Mouse (Mus musculus): ENCODE data around the gene Kcnd3. TPM values are rescaled to one million over a fixed set of nuclear protein-coding genes. Genes with fewer than 3 reads are reported as not detected.
A peak's percentile ranks its signal among the peaks of the same experiment; 100 is the strongest.

The Kcnd3 gene
- polyA plus RNA-seq, 1 experiment from 2014 or later = 8.4 TPM

GRCm38 (mm10) chr3:105538819-105539607 is 86.9 kb downstream of the Kcnd3 start:
- 23% methylated on average over 13 of the region's 13 CpGs for WGBS
- peak overlapping the region; percentile 52 for H3K27ac ChIP-seq (replicated peaks)
- no peak overlapping the region for H3K9ac ChIP-seq (replicated peaks)

GRCm38 (mm10) chr3:105542741-105543140 is 90.6 kb downstream of the Kcnd3 start:
- 84% methylated on average over 4 of the region's 4 CpGs for WGBS
- no peaks in the 10 kb centered on the region for H3K36me3 ChIP-seq
- no peak for ATAC-seq (replicated peaks)
- no peak overlapping the region for H3K27ac ChIP-seq (replicated peaks)
- peaks cover 25% of the 10 kb centered on the region for H3K4me1 ChIP-seq
- no peak overlapping the region for H3K9ac ChIP-seq (replicated peaks)
- H3K27me3 ChIP-seq = no peaks in the 10 kb centered on the region
- no peak overlapping the region for H3K4me2 ChIP-seq (replicated peaks)
- no peaks in the 10 kb centered on the region for H3K9me3 ChIP-seq
- no peak overlapping the region for H3K4me3 ChIP-seq

More at GRCm38 (mm10) chr3:105538819-105539607, 86.9 kb downstream of the Kcnd3 start:
- Histone ChIP-seq H3K4me3 (no peak overlapping the region), H3K9me3 (no peaks in the 10 kb centered on the region), H3K36me3 (no peaks in the 10 kb centered on the region), H3K4me2 (replicated peaks) (no peak overlapping the region), H3K27me3 (no peaks in the 10 kb centered on the region), H3K4me1 (peaks cover 23% of the 10 kb centered on the region)
- peak; percentile 78 for ATAC-seq (replicated peaks)

GRCm38 (mm10) chr3:105544106-105544505 is 92.0 kb downstream of the Kcnd3 start:
- Histone ChIP-seq H3K4me3 (no peak overlapping the region), H3K4me1 (peaks cover 15% of the 10 kb centered on the region), H3K9ac (replicated peaks) (no peak overlapping the region), H3K9me3 (no peaks in the 10 kb centered on the region), H3K27ac (replicated peaks) (no peak overlapping the region), H3K27me3 (no peaks in the 10 kb centered on the region), H3K4me2 (replicated peaks) (no peak overlapping the region), H3K36me3 (no peaks in the 10 kb centered on the region)
- ATAC-seq (replicated peaks) = no peak
- 97% methylated on average over 1 of the region's 1 CpGs for WGBS

- Histone ChIP-seq H3K27ac (replicated peaks) (no peak overlapping the region), H3K4me2 (replicated peaks) (no peak overlapping the region), H3K36me3 (no peaks in the 10 kb centered on the region), H3K27me3 (no peaks in the 10 kb centered on the region), H3K9ac (replicated peaks) (no peak overlapping the region), H3K9me3 (no peaks in the 10 kb centered on the region), H3K4me3 (no peak overlapping the region), H3K4me1 (peaks cover 8% of the 10 kb centered on the region)
- ATAC-seq (replicated peaks) = no peak
- WGBS = 44% methylated on average over 13 of the region's 13 CpGs
Measured at GRCm38 (mm10) chr3:105546611-105547071, 94.5 kb downstream of the Kcnd3 start.

- Histone ChIP-seq H3K9ac (replicated peaks) (no peak overlapping the region), H3K27ac (replicated peaks) (no peak overlapping the region), H3K27me3 (no peaks in the 10 kb centered on the region), H3K4me1 (peaks cover 8% of the 10 kb centered on the region), H3K4me3 (no peak overlapping the region), H3K36me3 (no peaks in the 10 kb centered on the region), H3K9me3 (no peaks in the 10 kb centered on the region), H3K4me2 (replicated peaks) (no peak overlapping the region)
- 0 out of 2 replicates have a peak, but pooled peaks have one; percentile 11 for ATAC-seq (replicated peaks)
- WGBS = 80% methylated on average over 11 of the region's 11 CpGs
Measured at GRCm38 (mm10) chr3:105548074-105548771, 96.1 kb downstream of the Kcnd3 start.

GRCm38 (mm10) chr3:105559456-105559855 is 107.3 kb downstream of the Kcnd3 start:
- Histone ChIP-seq H3K4me2 (replicated peaks) (no peak overlapping the region), H3K9me3 (no peaks in the 10 kb centered on the region), H3K9ac (replicated peaks) (no peak overlapping the region), H3K4me3 (no peak overlapping the region), H3K4me1 (peaks cover 6% of the 10 kb centered on the region), H3K27me3 (no peaks in the 10 kb centered on the region), H3K27ac (replicated peaks) (no peak overlapping the region), H3K36me3 (no peaks in the 10 kb centered on the region)
- 73% methylated on average over 2 of the region's 2 CpGs for WGBS
- ATAC-seq (replicated peaks) = 0 out of 2 replicates have a peak, but pooled peaks have one; percentile 46

- no peak overlapping the region for H3K4me2 ChIP-seq (replicated peaks)
- no peaks in the 10 kb centered on the region for H3K36me3 ChIP-seq
- H3K27ac ChIP-seq (replicated peaks) = peak overlapping the region; percentile 60
- no peak for ATAC-seq (replicated peaks)
- WGBS = 28% methylated on average over 8 of the region's 8 CpGs
- no peak overlapping the region for H3K9ac ChIP-seq (replicated peaks)
- no peak overlapping the region for H3K4me3 ChIP-seq
- H3K4me1 ChIP-seq = peaks cover 56% of the 10 kb centered on the region
- no peaks in the 10 kb centered on the region for H3K9me3 ChIP-seq
- no peaks in the 10 kb centered on the region for H3K27me3 ChIP-seq
Measured at GRCm38 (mm10) chr3:105566973-105567372, 114.8 kb downstream of the Kcnd3 start.

GRCm38 (mm10) chr3:105567472-105567871 is 115.3 kb downstream of the Kcnd3 start:
- no peaks in the 10 kb centered on the region for H3K9me3 ChIP-seq
- no peak overlapping the region for H3K4me2 ChIP-seq (replicated peaks)
- H3K9ac ChIP-seq (replicated peaks) = no peak overlapping the region
- no peak for ATAC-seq (replicated peaks)
- 77% methylated on average over 4 of the region's 4 CpGs for WGBS
- H3K27me3 ChIP-seq = no peaks in the 10 kb centered on the region
- peaks cover 56% of the 10 kb centered on the region for H3K4me1 ChIP-seq
- H3K27ac ChIP-seq (replicated peaks) = peak overlapping the region; percentile 24
- no peak overlapping the region for H3K4me3 ChIP-seq
- H3K36me3 ChIP-seq = no peaks in the 10 kb centered on the region

GRCm38 (mm10) chr3:105568403-105568802 is 116.3 kb downstream of the Kcnd3 start:
- 42% methylated on average over 8 of the region's 8 CpGs for WGBS
- 0 out of 2 replicates have a peak, but pooled peaks have one; percentile 29 for ATAC-seq (replicated peaks)
- H3K4me2 ChIP-seq (replicated peaks) = no peak overlapping the region
- peak overlapping the region; percentile 55 for H3K27ac ChIP-seq (replicated peaks)
- H3K9ac ChIP-seq (replicated peaks) = no peak overlapping the region
- no peaks in the 10 kb centered on the region for H3K9me3 ChIP-seq
- H3K4me3 ChIP-seq = no peak overlapping the region
- no peaks in the 10 kb centered on the region for H3K27me3 ChIP-seq
- H3K4me1 ChIP-seq = peaks cover 56% of the 10 kb centered on the region
- no peaks in the 10 kb centered on the region for H3K36me3 ChIP-seq

GRCm38 (mm10) chr3:105568851-105569250 is 116.7 kb downstream of the Kcnd3 start:
- no peak overlapping the region for H3K4me3 ChIP-seq
- peak overlapping the region; percentile 55 for H3K27ac ChIP-seq (replicated peaks)
- no peaks in the 10 kb centered on the region for H3K27me3 ChIP-seq
- WGBS = 49% methylated on average over 9 of the region's 9 CpGs
- no peaks in the 10 kb centered on the region for H3K9me3 ChIP-seq
- peak; percentile 44 for ATAC-seq (replicated peaks)
- H3K9ac ChIP-seq (replicated peaks) = no peak overlapping the region
- no peak overlapping the region for H3K4me2 ChIP-seq (replicated peaks)
- H3K36me3 ChIP-seq = no peaks in the 10 kb centered on the region
- peaks cover 56% of the 10 kb centered on the region for H3K4me1 ChIP-seq

- Histone ChIP-seq H3K4me2 (replicated peaks) (no peak overlapping the region), H3K4me1 (peaks cover 56% of the 10 kb centered on the region), H3K9ac (replicated peaks) (no peak overlapping the region), H3K27me3 (no peaks in the 10 kb centered on the region), H3K27ac (replicated peaks) (peak overlapping the region; percentile 55), H3K4me3 (no peak overlapping the region), H3K36me3 (no peaks in the 10 kb centered on the region), H3K9me3 (no peaks in the 10 kb centered on the region)
- peak; percentile 65 for ATAC-seq (replicated peaks)
- WGBS = 4% methylated on average over 6 of the region's 6 CpGs
Measured at GRCm38 (mm10) chr3:105569310-105569752, 117.2 kb downstream of the Kcnd3 start.

- H3K36me3 ChIP-seq = no peaks in the 10 kb centered on the region
- H3K27me3 ChIP-seq = no peaks in the 10 kb centered on the region
- peaks cover 56% of the 10 kb centered on the region for H3K4me1 ChIP-seq
- H3K9ac ChIP-seq (replicated peaks) = no peak overlapping the region
- 68% methylated on average over 9 of the region's 9 CpGs for WGBS
- ATAC-seq (replicated peaks) = peak; percentile 21
- no peak overlapping the region for H3K4me3 ChIP-seq
- H3K4me2 ChIP-seq (replicated peaks) = no peak overlapping the region
- H3K27ac ChIP-seq (replicated peaks) = peak overlapping the region; percentile 55
- H3K9me3 ChIP-seq = no peaks in the 10 kb centered on the region
Measured at GRCm38 (mm10) chr3:105569950-105570349, 117.8 kb downstream of the Kcnd3 start.
